Mouse (Mus musculus): ENCODE measurements around the gene Cldn8.

The Cldn8 gene

GRCm38 (mm10) chr16:88563045-88563913 lies at the start of gene Cldn8:
Gene Cldn8, minus strand, starts transcription at chr16:88563183.
- in situ Hi-C loops (cut with MboI): no loop called here

- in situ Hi-C loops (cut with MboI): no loop called here
Observed at GRCm38 (mm10) chr16:88612712-88613111, 49.7 kb upstream of the Cldn8 start.

- in situ Hi-C loops (cut with MboI): no loop called here
Observed at GRCm38 (mm10) chr16:88611922-88612321, 48.9 kb upstream of the Cldn8 start, which contains the start of gene Krtap24-1. Gene Krtap24-1, minus strand, starts transcription at chr16:88612279.

DNA sequence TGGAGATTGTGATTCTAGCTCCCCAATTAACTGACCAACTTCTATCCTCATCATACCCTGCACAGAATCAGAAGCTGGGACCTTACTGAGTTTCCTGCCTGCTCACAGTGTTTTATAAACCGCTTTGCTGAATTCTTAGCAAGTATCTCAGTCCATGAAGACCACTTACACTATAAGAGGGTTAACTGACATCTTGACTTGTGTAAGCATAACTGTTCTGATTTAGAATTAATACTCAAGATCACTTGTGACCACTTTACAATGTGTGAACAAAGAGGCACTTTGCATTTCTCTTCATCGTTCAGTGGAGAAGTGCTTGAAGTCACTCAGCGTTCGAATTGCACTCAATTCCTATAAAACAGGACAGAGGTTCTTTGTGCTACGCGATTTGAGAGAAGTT lies 41.6 kb upstream of the Cldn8 start:
- in situ Hi-C loops (cut with MboI): no loop called here

DNA sequence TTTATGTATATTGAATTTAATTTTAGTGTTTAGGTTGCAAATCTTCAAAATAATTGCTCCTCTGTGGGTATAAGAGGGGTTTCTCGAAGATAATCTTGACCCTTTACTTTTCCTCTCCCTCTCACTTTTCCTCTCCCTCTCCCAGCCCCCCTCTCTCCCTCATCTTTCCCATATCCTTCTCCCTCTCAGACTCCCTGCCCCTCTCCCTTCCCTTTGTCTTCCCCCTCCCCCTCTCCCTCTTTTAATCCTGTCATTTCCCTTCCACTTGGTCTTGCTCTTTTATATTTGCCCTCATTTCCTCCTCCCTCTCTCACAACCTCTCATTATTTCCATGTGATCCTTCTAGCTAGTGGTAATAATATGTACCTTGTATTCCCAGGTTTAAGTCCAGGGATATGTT lies 39.5 kb upstream of the Cldn8 start:
- in situ Hi-C loops (cut with MboI): no loop called here

DNA sequence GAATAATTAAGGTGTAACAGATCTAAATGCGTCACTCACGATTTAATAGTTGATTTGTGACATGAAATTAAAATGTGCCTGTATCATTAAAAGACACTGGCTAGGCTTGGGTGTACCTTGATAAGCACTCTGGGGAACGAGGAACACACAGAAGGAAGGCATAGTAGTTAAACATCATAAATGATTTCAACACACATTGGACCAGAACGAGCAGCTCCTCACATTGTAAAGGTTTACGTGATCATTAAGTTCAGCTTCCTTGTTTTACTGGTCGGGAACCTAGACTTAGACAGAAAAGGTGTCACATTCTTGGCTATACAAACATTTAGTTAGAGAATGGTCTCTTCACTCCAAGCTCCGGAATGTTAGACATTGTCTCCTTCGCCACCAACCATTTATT lies 37.3 kb upstream of the Cldn8 start:
- in situ Hi-C loops (cut with MboI): no loop called here

DNA sequence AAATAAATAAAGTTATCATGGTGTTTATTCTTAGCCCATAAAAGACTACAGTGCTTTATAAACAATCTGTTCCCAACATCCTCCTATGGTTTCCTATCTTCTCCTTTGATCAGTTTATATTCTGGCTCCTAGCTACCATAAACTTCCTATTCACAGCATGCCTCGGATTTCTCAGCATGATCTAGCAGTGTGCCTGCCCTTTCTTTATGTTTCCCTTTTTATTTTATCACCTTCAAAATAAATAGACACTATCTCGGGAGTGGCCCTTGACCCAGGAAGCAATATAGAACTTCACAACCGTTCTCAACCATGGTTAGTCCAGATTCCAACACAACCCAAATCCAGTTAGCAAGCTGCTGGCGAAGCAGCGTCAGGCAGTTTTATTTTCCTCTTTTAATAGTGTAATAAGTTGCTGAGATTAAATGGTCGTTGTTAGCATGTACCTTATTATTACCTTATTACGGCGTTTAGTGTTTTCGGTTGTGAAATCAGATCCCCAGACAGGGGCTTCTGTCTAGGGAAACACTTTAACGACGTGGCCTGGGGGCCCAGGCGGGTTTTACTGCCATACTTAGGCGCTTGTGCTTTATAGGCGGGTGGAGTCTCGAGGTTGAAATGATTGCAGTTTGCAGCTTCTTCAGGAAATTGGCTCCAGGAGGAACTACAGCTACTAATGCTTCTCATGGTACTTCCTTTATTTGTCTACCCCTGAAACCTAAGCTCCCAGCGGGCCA lies 36.7 kb upstream of the Cldn8 start:
- in situ Hi-C loops (cut with MboI): no loop called here

- in situ Hi-C loops (cut with MboI): no loop called here
Observed at GRCm38 (mm10) chr16:88592758-88593157, 29.8 kb upstream of the Cldn8 start.

DNA sequence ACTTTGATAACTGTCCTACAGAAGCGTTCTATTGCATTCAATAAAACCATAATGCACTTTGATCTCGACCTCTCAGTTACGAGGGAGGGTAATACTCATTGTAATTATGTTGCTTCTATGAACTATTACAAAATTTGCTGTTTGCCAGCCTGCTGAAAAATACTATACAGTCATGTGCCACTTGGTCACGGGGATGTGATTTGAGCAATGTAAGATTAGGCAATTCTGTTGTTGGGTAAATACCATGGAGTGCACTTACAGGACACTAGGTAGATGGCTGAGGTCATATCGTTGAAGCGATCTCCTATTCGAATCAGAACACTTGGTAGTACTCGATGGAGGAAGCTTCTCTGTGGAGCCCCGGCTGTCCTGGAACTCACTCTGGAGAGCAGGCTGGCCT lies 20.4 kb upstream of the Cldn8 start:
- in situ Hi-C loops (cut with MboI): no loop called here

DNA sequence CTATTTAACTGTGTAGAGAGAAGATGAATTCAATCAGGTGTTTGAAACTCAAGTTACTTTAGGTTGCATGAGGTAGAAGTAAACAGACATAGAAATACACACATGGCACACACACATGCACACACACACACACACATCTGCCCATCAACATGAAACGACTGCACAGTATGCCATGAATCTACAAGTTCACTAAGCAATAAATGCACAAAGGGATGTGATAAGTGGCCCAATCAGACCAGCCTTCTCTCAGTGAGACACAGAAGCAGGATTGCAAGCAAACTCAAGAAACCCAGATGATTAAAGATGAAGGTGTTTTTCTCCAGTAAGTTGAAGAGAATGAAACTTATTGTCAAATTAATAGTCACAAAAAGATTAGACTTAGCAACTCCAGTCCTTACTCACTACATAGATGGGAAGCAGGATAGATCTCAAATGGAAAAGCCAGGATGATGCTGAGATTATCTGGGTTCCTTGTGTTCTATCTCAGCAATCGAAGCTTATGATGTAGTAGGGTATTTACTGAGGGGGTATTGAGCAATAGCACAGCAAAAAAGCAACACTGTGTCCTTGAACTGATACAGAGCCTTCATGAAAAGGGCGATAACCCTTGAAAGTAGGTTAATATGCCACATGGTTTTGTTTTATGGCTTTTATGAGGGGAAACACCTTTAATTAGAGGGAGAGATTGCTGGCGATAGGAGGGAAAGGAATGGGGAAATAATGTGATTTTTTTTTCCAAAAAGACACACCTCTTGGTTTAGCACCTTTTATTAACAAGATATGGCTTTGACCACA lies 13.1 kb upstream of the Cldn8 start:
- in situ Hi-C loops (cut with MboI): no loop called here

DNA sequence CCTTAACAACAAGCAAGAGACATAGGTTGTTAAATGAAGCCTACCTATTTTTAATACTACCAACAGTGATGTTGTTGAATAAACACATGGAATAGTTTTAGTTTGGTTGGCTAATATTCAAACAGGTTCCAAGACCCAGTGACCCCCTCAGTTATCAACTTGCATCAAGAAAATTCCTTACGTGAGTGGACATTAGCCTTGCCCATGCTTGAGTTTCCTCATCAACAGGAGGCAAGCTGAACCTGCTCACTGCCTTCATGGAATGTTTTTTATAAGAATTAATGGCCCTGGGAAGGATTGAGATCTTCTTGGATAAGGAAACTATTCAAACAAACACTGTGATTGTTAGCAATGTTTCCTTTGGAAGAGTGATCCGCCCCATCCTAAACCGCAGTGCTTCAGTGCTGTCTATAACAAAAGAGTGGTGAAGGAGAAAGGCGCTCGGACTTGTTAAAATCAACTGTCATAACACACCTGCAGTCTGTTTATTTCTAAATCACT lies 10.0 kb upstream of the Cldn8 start:
- in situ Hi-C loops (cut with MboI): no loop called here

DNA sequence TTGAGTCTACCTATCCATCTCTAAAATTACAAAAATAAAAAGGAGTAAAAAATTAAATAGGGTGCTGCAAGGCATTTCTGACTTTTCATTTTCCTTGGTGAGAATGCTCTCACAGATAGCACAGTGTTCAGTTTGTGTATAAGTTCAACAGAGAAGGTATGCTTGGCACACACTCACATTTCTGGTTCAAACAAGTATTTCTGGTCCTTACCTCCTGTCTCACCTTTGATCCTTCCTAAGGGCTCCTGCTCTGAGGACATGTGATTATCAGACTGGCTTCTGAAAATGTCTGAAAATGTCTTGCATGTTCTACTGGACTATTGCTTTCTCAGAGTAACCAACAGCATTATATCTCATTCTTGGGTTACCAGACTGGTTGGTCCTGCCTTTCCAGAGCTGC lies 7.2 kb upstream of the Cldn8 start:
- in situ Hi-C loops (cut with MboI): no loop called here

DNA sequence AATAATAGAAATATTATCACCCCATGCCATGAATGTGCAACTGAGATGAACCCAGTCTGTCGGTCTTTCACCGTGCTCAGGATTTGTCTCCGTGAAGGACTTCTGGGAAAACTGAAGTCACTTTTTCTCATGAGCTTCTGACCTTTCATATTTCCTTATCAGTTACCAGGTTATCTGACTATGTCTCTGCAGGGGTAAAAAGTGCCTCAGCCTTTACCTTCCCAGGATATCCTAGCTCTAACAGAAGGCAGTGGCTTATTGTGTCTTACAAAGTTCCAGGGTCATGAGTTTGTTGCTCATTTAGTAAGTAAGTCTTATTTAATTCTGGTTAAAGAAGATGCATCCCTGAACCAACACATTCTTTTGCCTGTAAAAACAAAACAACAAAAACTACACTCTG lies 6.7 kb upstream of the Cldn8 start:
- in situ Hi-C loops (cut with MboI): no loop called here

DNA sequence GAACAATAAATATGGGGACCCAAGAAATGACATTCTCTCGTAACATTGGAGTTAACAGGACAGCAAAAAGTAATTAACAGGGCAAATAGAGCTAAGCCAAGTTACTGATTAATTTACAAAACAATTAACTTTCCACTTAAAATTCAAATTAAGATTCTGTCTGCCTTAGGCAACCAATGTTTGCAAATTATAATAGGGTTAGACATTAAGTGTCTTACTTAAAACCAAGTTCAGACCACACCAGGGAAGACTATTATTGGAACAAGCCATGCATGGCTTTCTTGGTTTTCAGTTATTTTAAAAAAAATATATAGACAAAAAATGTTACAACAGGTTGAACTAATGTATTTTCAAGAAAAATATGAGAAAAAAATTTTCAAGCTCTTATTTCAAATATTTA lies 6.1 kb upstream of the Cldn8 start:
- in situ Hi-C loops (cut with MboI): no loop called here

DNA sequence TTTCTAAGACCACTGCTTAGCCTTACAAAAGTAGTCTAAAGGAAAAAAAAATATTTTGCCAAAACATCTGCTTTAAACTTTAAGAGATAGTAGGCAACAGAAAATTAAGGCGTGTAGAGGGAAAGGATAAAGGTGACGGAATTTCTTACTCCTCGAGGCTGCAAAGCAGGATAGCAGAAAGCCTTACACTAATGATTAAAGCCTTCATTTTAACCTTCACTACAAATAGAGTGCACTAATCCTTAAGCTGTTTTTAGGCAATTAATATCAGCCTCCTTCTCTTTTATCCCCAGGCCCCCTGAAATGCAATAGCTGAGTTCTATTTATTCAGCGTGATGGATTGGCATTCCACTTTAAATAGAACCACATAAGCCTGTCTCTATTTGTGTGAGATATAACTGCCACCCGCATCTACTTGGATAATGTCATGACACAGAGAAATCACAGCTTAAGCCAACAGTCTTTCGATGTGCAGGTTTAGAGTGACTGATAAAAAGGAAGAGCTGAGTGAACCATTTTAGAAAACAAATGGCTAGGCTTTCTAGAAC lies 1.3 kb downstream of the Cldn8 start:
- in situ Hi-C loops (cut with MboI): no loop called here

DNA sequence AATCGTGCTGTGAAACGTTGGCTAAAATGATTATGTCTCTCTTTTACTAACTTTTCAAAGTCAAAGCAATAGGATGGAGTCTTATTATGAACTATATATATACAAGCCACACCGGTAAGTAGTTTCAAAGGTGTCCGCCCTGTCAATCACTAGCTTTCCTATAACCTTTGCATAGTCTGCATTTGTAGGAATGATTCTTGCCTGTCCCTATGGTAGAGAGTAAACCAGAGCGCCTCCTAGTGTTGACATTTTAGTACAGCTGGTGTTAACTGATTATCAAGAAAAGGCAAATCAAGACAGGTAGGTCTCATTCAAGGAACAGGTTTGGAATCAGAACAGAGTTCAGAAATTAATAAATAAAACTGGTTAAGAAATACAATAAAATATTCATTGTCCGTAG lies 20.5 kb downstream of the Cldn8 start:
- in situ Hi-C loops (cut with MboI): no loop called here

- in situ Hi-C loops (cut with MboI): no loop called here
Observed at GRCm38 (mm10) chr16:88539841-88540487, 23.0 kb downstream of the Cldn8 start.

- in situ Hi-C loops (cut with MboI): no loop called here
Observed at GRCm38 (mm10) chr16:88511348-88511747, 51.6 kb downstream of the Cldn8 start.
